In genomic region chr4:117131890-117132793, GRCm38 (mm10) we compare ENCODE assay signal across 8 mouse cellular contexts. TPM values are rescaled to one million over a fixed set of nuclear protein-coding genes. Genes with fewer than 3 reads are reported as not detected.
A peak's percentile ranks its signal among the peaks of the same experiment; 100 is the strongest.
DNase-seq lines count a peak whose midpoint lies in the region; ATAC-seq lines count a peak whose summit lies in the region.

No protein-coding gene starts in this region.

- WGBS in heart, embryonic 12.5 days: 31% methylated on average over 7 of the region's 7 CpGs
- 4% methylated on average over 7 of the region's 7 CpGs for WGBS in hindbrain, embryonic 12.5 days
- 3% methylated on average over 7 of the region's 7 CpGs for WGBS in midbrain, embryonic 13.5 days

- H3K4me1 ChIP-seq in heart, embryonic 12.5 days (replicated peaks): peaks cover 15% of the 10 kb centered on the region
- peaks cover 35% of the 10 kb centered on the region for H3K4me1 ChIP-seq in hindbrain, embryonic 12.5 days
- peaks cover 42% of the 10 kb centered on the region for H3K4me1 ChIP-seq in midbrain, embryonic 13.5 days (replicated peaks)

- no peak overlapping the region for H3K27ac ChIP-seq in heart, embryonic 12.5 days (ENCODE audit: poor library complexity, severe bottlenecking)
- peak overlapping the region; percentile 68 for H3K27ac ChIP-seq in hindbrain, embryonic 12.5 days
- peak overlapping the region; percentile 69 for H3K27ac ChIP-seq in midbrain, embryonic 13.5 days

- H3K27me3 ChIP-seq in heart, embryonic 12.5 days (replicated peaks): peaks cover 32% of the 10 kb centered on the region
- 0 out of 2 replicates have a peak, but pooled peaks cover 11% of the 10 kb centered on the region for H3K27me3 ChIP-seq in hindbrain, embryonic 12.5 days
- H3K27me3 ChIP-seq in midbrain, embryonic 13.5 days: no peaks in the 10 kb centered on the region; the same call in 1 of the 2 replicates

- H3K4me3 ChIP-seq in heart, embryonic 12.5 days: peak overlapping the region; percentile 77
- H3K4me3 ChIP-seq in hindbrain, embryonic 12.5 days: peak overlapping the region; percentile 83
- H3K4me3 ChIP-seq in midbrain, embryonic 13.5 days (replicated peaks): peak overlapping the region; percentile 84

- H3K36me3 ChIP-seq in heart, embryonic 12.5 days: peaks cover 13% of the 10 kb centered on the region
- H3K36me3 ChIP-seq in hindbrain, embryonic 12.5 days: peaks cover 22% of the 10 kb centered on the region
- H3K36me3 ChIP-seq in midbrain, embryonic 13.5 days: peaks cover 31% of the 10 kb centered on the region

- intact Hi-C loops in heart, postnatal 25 days (cut with DNase I): no loop called here

- peak overlapping the region; percentile 94 for H3K4me2 ChIP-seq in heart, embryonic 12.5 days
- peak overlapping the region; percentile 82 for H3K4me2 ChIP-seq in hindbrain, embryonic 12.5 days (replicated peaks)
- peak overlapping the region; percentile 86 for H3K4me2 ChIP-seq in midbrain, embryonic 13.5 days (replicated peaks)

- DNase-seq in heart, postnatal 25 days (ENCODE audit: low spot score): no peak
- DNase-seq in Muller cell, postnatal 12 days (ENCODE audit: inconsistent ontology term): peak; percentile 76
- DNase-seq in adrenal gland, adult (ENCODE audit: inconsistent age in 2 of 2, low spot score in 1 of 2): no peak
- DNase-seq in urinary bladder, postnatal 4 days (ENCODE audit: low spot score in 2 of 2): no peak
- DNase-seq in urinary bladder, adult 18-20 months (ENCODE audit: low spot score in 2 of 2): no peak

- H3K9ac ChIP-seq in heart, embryonic 12.5 days: no peak overlapping the region
- peak overlapping the region; percentile 84 for H3K9ac ChIP-seq in hindbrain, embryonic 12.5 days
- H3K9ac ChIP-seq in midbrain, embryonic 13.5 days (replicated peaks): peak overlapping the region; percentile 88

- no peaks in the 10 kb centered on the region for H3K9me3 ChIP-seq in heart, embryonic 12.5 days (replicated peaks)
- no peaks in the 10 kb centered on the region for H3K9me3 ChIP-seq in hindbrain, embryonic 12.5 days (replicated peaks)
- no peaks in the 10 kb centered on the region for H3K9me3 ChIP-seq in midbrain, embryonic 13.5 days

- ATAC-seq in heart, embryonic 12.5 days (ENCODE audit: insufficient number of reproducible peaks, low FRiP score): no peak
- peak; percentile 70 for ATAC-seq in hindbrain, embryonic 12.5 days (ENCODE audit: low FRiP score)
- ATAC-seq in midbrain, embryonic 13.5 days: peak; percentile 66

RNA-seq across cellular contexts. Expression of gene Plk3, which starts 1.6 kb away (rescaled TPM):
- polyA plus RNA-seq in heart, embryonic 12.5 days (2016; fragmentation: Nextera tagmentation; extraction: Ambion mirVana): 2.6 TPM in 2 replicates
- total RNA-seq in heart, postnatal 25 days (2021): 1 to 10 TPM; 1.5 to 2.1 TPM
- 26.4 and 29.6 TPM in 2 replicates for polyA plus RNA-seq in hindbrain, embryonic 12.5 days (2016; fragmentation: Nextera tagmentation; extraction: Ambion mirVana)
- 18.6 and 19.3 TPM in 2 replicates for polyA plus RNA-seq in midbrain, embryonic 13.5 days (2015; fragmentation: Nextera tagmentation; extraction: Ambion mirVana)

RNA-seq across cellular contexts. Expression of gene Tctex1d4, which starts 5.5 kb away (rescaled TPM):
- not detected in 2 replicates for polyA plus RNA-seq in heart, embryonic 12.5 days (2016; fragmentation: Nextera tagmentation; extraction: Ambion mirVana)
- not detected for total RNA-seq in heart, postnatal 25 days (2021)
- polyA plus RNA-seq in hindbrain, embryonic 12.5 days (2016; fragmentation: Nextera tagmentation; extraction: Ambion mirVana): 0.34 TPM in 1 of 2 replicates, not detected in the other
- not detected in 2 replicates for polyA plus RNA-seq in midbrain, embryonic 13.5 days (2015; fragmentation: Nextera tagmentation; extraction: Ambion mirVana)

RNA-seq across cellular contexts. Expression of gene Btbd19, which starts 6.6 kb away (rescaled TPM):
- polyA plus RNA-seq in heart, embryonic 12.5 days (2016; fragmentation: Nextera tagmentation; extraction: Ambion mirVana): 3.3 and 3.5 TPM in 2 replicates
- 1 to 10 TPM; 2.0 to 3.3 TPM for total RNA-seq in heart, postnatal 25 days (2021)
- 4.0 and 4.5 TPM in 2 replicates for polyA plus RNA-seq in hindbrain, embryonic 12.5 days (2016; fragmentation: Nextera tagmentation; extraction: Ambion mirVana)
- polyA plus RNA-seq in midbrain, embryonic 13.5 days (2015; fragmentation: Nextera tagmentation; extraction: Ambion mirVana): 3.3 and 3.4 TPM in 2 replicates

RNA-seq across cellular contexts. Expression of gene Rps8, which starts 23.9 kb away (rescaled TPM):
- polyA plus RNA-seq in heart, embryonic 12.5 days (2016; fragmentation: Nextera tagmentation; extraction: Ambion mirVana): 612 and 621 TPM in 2 replicates
- total RNA-seq in heart, postnatal 25 days (2021): 100 to 1,000 TPM; 571 to 648 TPM
- polyA plus RNA-seq in hindbrain, embryonic 12.5 days (2016; fragmentation: Nextera tagmentation; extraction: Ambion mirVana): 588 and 618 TPM in 2 replicates
- polyA plus RNA-seq in midbrain, embryonic 13.5 days (2015; fragmentation: Nextera tagmentation; extraction: Ambion mirVana): 558 and 623 TPM in 2 replicates

RNA-seq across cellular contexts. Expression of gene Ptch2, which starts 36.3 kb away (rescaled TPM):
- polyA plus RNA-seq in heart, embryonic 12.5 days (2016; fragmentation: Nextera tagmentation; extraction: Ambion mirVana): 2.6 and 2.7 TPM in 2 replicates
- total RNA-seq in heart, postnatal 25 days (2021): 1 to 10 TPM; 1.1 to 1.5 TPM
- 4.5 and 5.9 TPM in 2 replicates for polyA plus RNA-seq in hindbrain, embryonic 12.5 days (2016; fragmentation: Nextera tagmentation; extraction: Ambion mirVana)
- polyA plus RNA-seq in midbrain, embryonic 13.5 days (2015; fragmentation: Nextera tagmentation; extraction: Ambion mirVana): 7.1 and 7.3 TPM in 2 replicates
